Mouse (Mus musculus): ENCODE measurements around the gene Kif5a. TPM values are rescaled to one million over a fixed set of nuclear protein-coding genes. Genes with fewer than 3 reads are reported as not detected.

The Kif5a gene
- polyA plus RNA-seq, 1 experiment from 2014 or later: 117 TPM

GRCm38 (mm10) chr10:127176228-127176627 is 86.9 kb downstream of the Kif5a start:
- no peak overlapping the region for H3K9ac ChIP-seq (replicated peaks; ENCODE audit: low read depth, low read length)
- 30% methylated on average over 3 of the region's 3 CpGs for WGBS
- peaks cover 5% of the 10 kb centered on the region; the same call in 1 of the 2 replicates for H3K36me3 ChIP-seq (ENCODE audit: control insufficient read depth, insufficient read depth, low read length)
- no peak for ATAC-seq (ENCODE audit: low read depth)
- peaks cover 13% of the 10 kb centered on the region for H3K4me1 ChIP-seq (ENCODE audit: control insufficient read depth, insufficient read depth, low read length)
- H3K9me3 ChIP-seq (ENCODE audit: control insufficient read depth, low read length): no peaks in the 10 kb centered on the region
- H3K4me3 ChIP-seq (ENCODE audit: low read depth, low read length): no peak overlapping the region
- no peak overlapping the region for H3K4me2 ChIP-seq (ENCODE audit: low read depth, low read length)
- peaks cover 18% of the 10 kb centered on the region for H3K27me3 ChIP-seq (ENCODE audit: control insufficient read depth, insufficient read depth, low read length)
- H3K27ac ChIP-seq (ENCODE audit: low read depth, low read length): no peak overlapping the region

Other genes with a start within 250 kb of the Kif5a start
- gene Tsfm, start 232.5 kb downstream of the Kif5a start, polyA plus RNA-seq (2014; fragmentation: Nextera tagmentation; extraction: Ambion mirVana): 60.1 and 64.6 TPM in 2 replicates
- 24.1 and 24.6 TPM in 2 replicates for gene Mettl1, start 221.9 kb downstream of the Kif5a start, polyA plus RNA-seq (2014; fragmentation: Nextera tagmentation; extraction: Ambion mirVana)
- gene Eef1akmt3, start 221.8 kb downstream of the Kif5a start, polyA plus RNA-seq (2014; fragmentation: Nextera tagmentation; extraction: Ambion mirVana): 0.15 and 0.21 TPM in 2 replicates
- gene Cyp27b1, start 215.1 kb downstream of the Kif5a start, polyA plus RNA-seq (2014; fragmentation: Nextera tagmentation; extraction: Ambion mirVana): 0.14 TPM in 1 of 2 replicates, not detected in the other
- gene March9, start 203.2 kb downstream of the Kif5a start, polyA plus RNA-seq (2014; fragmentation: Nextera tagmentation; extraction: Ambion mirVana): 9.7 and 13.2 TPM in 2 replicates
- 657 and 756 TPM in 2 replicates for gene Cdk4, start 199.8 kb downstream of the Kif5a start, polyA plus RNA-seq (2014; fragmentation: Nextera tagmentation; extraction: Ambion mirVana)
- 91.1 and 93.6 TPM in 2 replicates for gene Tspan31, start 193.1 kb downstream of the Kif5a start, polyA plus RNA-seq (2014; fragmentation: Nextera tagmentation; extraction: Ambion mirVana)
- 4.7 and 10.6 TPM in 2 replicates for gene Agap2, start 188.1 kb downstream of the Kif5a start, polyA plus RNA-seq (2014; fragmentation: Nextera tagmentation; extraction: Ambion mirVana)
- gene Os9, start 142.2 kb downstream of the Kif5a start, polyA plus RNA-seq (2014; fragmentation: Nextera tagmentation; extraction: Ambion mirVana): 65.7 and 92.8 TPM in 2 replicates
- gene B4galnt1, start 98.1 kb downstream of the Kif5a start, polyA plus RNA-seq (2014; fragmentation: Nextera tagmentation; extraction: Ambion mirVana): 79.3 and 93.4 TPM in 2 replicates
- gene Slc26a10, start 82.7 kb downstream of the Kif5a start, polyA plus RNA-seq (2014; fragmentation: Nextera tagmentation; extraction: Ambion mirVana): 0.80 and 1.3 TPM in 2 replicates
- gene Arhgef25, start 73.3 kb downstream of the Kif5a start, polyA plus RNA-seq (2014; fragmentation: Nextera tagmentation; extraction: Ambion mirVana): 24.2 and 31.0 TPM in 2 replicates
- gene Dtx3, start 67.6 kb downstream of the Kif5a start, polyA plus RNA-seq (2014; fragmentation: Nextera tagmentation; extraction: Ambion mirVana): 224 and 231 TPM in 2 replicates
- gene Pip4k2c, start 51.8 kb downstream of the Kif5a start, polyA plus RNA-seq (2014; fragmentation: Nextera tagmentation; extraction: Ambion mirVana): 15.5 and 18.1 TPM in 2 replicates
- gene Dctn2, start 3.0 kb upstream of the Kif5a start, polyA plus RNA-seq (2014; fragmentation: Nextera tagmentation; extraction: Ambion mirVana): 298 and 305 TPM in 2 replicates
- gene Mbd6, start 25.7 kb upstream of the Kif5a start, polyA plus RNA-seq (2014; fragmentation: Nextera tagmentation; extraction: Ambion mirVana): 16.1 and 17.4 TPM in 2 replicates
- 117 and 123 TPM in 2 replicates for gene Mars, start 48.4 kb upstream of the Kif5a start, polyA plus RNA-seq (2014; fragmentation: Nextera tagmentation; extraction: Ambion mirVana)
- 0.42 and 1.1 TPM in 2 replicates for gene Arhgap9, start 58.6 kb upstream of the Kif5a start, polyA plus RNA-seq (2014; fragmentation: Nextera tagmentation; extraction: Ambion mirVana)
- 0.87 and 1.5 TPM in 2 replicates for gene Gli1, start 78.6 kb upstream of the Kif5a start, polyA plus RNA-seq (2014; fragmentation: Nextera tagmentation; extraction: Ambion mirVana)
- 0.05 and 0.09 TPM in 2 replicates for gene Inhbe, start 91.1 kb upstream of the Kif5a start, polyA plus RNA-seq (2014; fragmentation: Nextera tagmentation; extraction: Ambion mirVana)
- not detected in 2 replicates for gene Inhbc, start 107.1 kb upstream of the Kif5a start, polyA plus RNA-seq (2014; fragmentation: Nextera tagmentation; extraction: Ambion mirVana)
- gene R3hdm2, start 117.0 kb upstream of the Kif5a start, polyA plus RNA-seq (2014; fragmentation: Nextera tagmentation; extraction: Ambion mirVana): 35.9 and 36.2 TPM in 2 replicates
- 0.31 TPM in 1 of 2 replicates, not detected in the other for gene Stac3, start 238.3 kb upstream of the Kif5a start, polyA plus RNA-seq (2014; fragmentation: Nextera tagmentation; extraction: Ambion mirVana)